Mouse (Mus musculus): ENCODE measurements at regions not wholly inside any gene's neighbourhood (a gene's known extent, or its start where the extent isn't known, plus 50 kb on each side); places are given as distances from the start of the nearest gene placed in this dataset.

- no peak for DNase-seq (ENCODE audit: low spot score)
These were observed 52.0 kb upstream of the 4930432M17Rik start for GRCm38 (mm10) chr3:121618561-121618960.

GRCm38 (mm10) chr3:121618161-121618560 is 52.4 kb upstream of the 4930432M17Rik start:
- no peak for DNase-seq (ENCODE audit: low spot score)

GRCm38 (mm10) chr3:121617351-121617750 is 53.2 kb upstream of the 4930432M17Rik start:
- peak; percentile 45 for DNase-seq (ENCODE audit: low spot score)

- DNase-seq (ENCODE audit: low spot score): no peak
These were observed 54.5 kb upstream of the 4930432M17Rik start for GRCm38 (mm10) chr3:121616075-121616474.

GRCm38 (mm10) chr3:121614741-121615140 is 55.8 kb upstream of the 4930432M17Rik start:
- DNase-seq (ENCODE audit: low spot score): no peak

- no peak for DNase-seq (ENCODE audit: low spot score)
These were observed 57.3 kb upstream of the 4930432M17Rik start for GRCm38 (mm10) chr3:121613224-121613623.

GRCm38 (mm10) chr3:121609845-121610244 is 60.7 kb upstream of the 4930432M17Rik start:
- no peak for DNase-seq (ENCODE audit: low spot score)

GRCm38 (mm10) chr3:121609090-121609489 is 61.5 kb upstream of the 4930432M17Rik start:
- DNase-seq (ENCODE audit: low spot score): no peak

GRCm38 (mm10) chr3:121604737-121605136 is 65.8 kb upstream of the 4930432M17Rik start:
- DNase-seq (ENCODE audit: low spot score): peak; percentile 42

GRCm38 (mm10) chr3:121604081-121604480 is 66.5 kb upstream of the 4930432M17Rik start:
- DNase-seq (ENCODE audit: low spot score): no peak

- DNase-seq (ENCODE audit: low spot score): no peak
These were observed 67.7 kb upstream of the 4930432M17Rik start for GRCm38 (mm10) chr3:121602826-121603370.

GRCm38 (mm10) chr3:121602082-121602561 is 68.4 kb upstream of the 4930432M17Rik start:
- peak; percentile 65 for DNase-seq (ENCODE audit: low spot score)

- DNase-seq (ENCODE audit: low spot score): no peak
These were observed 68.6 kb upstream of the Slc44a3 start for GRCm38 (mm10) chr3:121600841-121601240.

- DNase-seq (ENCODE audit: low spot score): no peak
These were observed 68.2 kb upstream of the Slc44a3 start for GRCm38 (mm10) chr3:121600388-121600787.

- DNase-seq (ENCODE audit: low spot score): no peak
These were observed 65.8 kb upstream of the Slc44a3 start for GRCm38 (mm10) chr3:121597988-121598387.

GRCm38 (mm10) chr3:121597203-121597602 is 65.0 kb upstream of the Slc44a3 start:
- DNase-seq (ENCODE audit: low spot score): no peak

- no peak for DNase-seq (ENCODE audit: low spot score)
These were observed 62.4 kb upstream of the Slc44a3 start for GRCm38 (mm10) chr3:121594580-121594979.

GRCm38 (mm10) chr3:121593598-121594117 is 61.5 kb upstream of the Slc44a3 start:
- no peak for DNase-seq (ENCODE audit: low spot score)

GRCm38 (mm10) chr3:121593143-121593542 is 60.9 kb upstream of the Slc44a3 start:
- no peak for DNase-seq (ENCODE audit: low spot score)

GRCm38 (mm10) chr3:121589494-121589885 is 57.3 kb upstream of the Slc44a3 start:
- no peak for DNase-seq (ENCODE audit: low spot score)

- DNase-seq (ENCODE audit: low spot score): peak; percentile 66
These were observed 56.7 kb upstream of the Slc44a3 start for GRCm38 (mm10) chr3:121588737-121589493.

- no peak for DNase-seq (ENCODE audit: low spot score)
These were observed 53.1 kb upstream of the Slc44a3 start for GRCm38 (mm10) chr3:121585306-121585705.

GRCm38 (mm10) chr3:121584736-121585151 is 52.5 kb upstream of the Slc44a3 start:
- DNase-seq (ENCODE audit: low spot score): peak; percentile 52

All from lung, postnatal 25 days (tissue).